Mouse (Mus musculus) liver, embryonic 12.5 days (tissue): ENCODE measurements around the gene Gpkow. TPM values are rescaled to one million over a fixed set of nuclear protein-coding genes. Genes with fewer than 3 reads are reported as not detected.

Experiments used
- ATAC-seq: fragments of 200-750 bp; cut with Nextera tagmentation; 2 replicates; pipeline ENCODE4 v1.8.0; 2017; ENCODE audit warnings: moderate number of reproducible peaks, mild to moderate bottlenecking, moderate library complexity
- H3K27ac ChIP-seq: fragments of 300-500 bp; sonication (generic); 2 replicates; pipeline ENCODE4 v1.5.1; 2016; ENCODE audit warnings: mild to moderate bottlenecking
- H3K27me3 ChIP-seq: fragments of 300-500 bp; sonication (generic); replicated peaks from 2 replicates; pipeline ENCODE4 v1.6.1; 2016; ENCODE audit warnings: mild to moderate bottlenecking, moderate library complexity
- H3K36me3 ChIP-seq: fragments of 300-500 bp; sonication (generic); 2 replicates; pipeline ENCODE4 v1.6.1; 2016; ENCODE audit warnings: mild to moderate bottlenecking, moderate library complexity
- H3K4me1 ChIP-seq: fragments of 300-500 bp; sonication (generic); 2 replicates; pipeline ENCODE4 v1.6.1; 2016
- H3K4me2 ChIP-seq: fragments of 300-500 bp; sonication (generic); 2 replicates; pipeline ENCODE4 v1.6.1; 2016; ENCODE audit warnings: mild to moderate bottlenecking, moderate library complexity
- H3K4me3 ChIP-seq: fragments of 300-500 bp; sonication (generic); 2 replicates; pipeline ENCODE4 v1.5.1; 2016; ENCODE audit warnings: mild to moderate bottlenecking, moderate library complexity
- H3K9ac ChIP-seq: fragments of 300-500 bp; sonication (generic); 2 replicates; pipeline ENCODE4 v1.6.1; 2016; ENCODE audit warnings: mild to moderate bottlenecking, moderate library complexity
- H3K9me3 ChIP-seq: fragments of 300-500 bp; sonication (generic); replicated peaks from 2 replicates; pipeline ENCODE4 v1.6.1; 2016; ENCODE audit warnings: mild to moderate bottlenecking, moderate library complexity
- WGBS: fragments of 180-500 bp; shearing (Covaris S2); methylation state at CpG from one replicate; pipeline ENCODE4 v1.1.7; 2016; ENCODE audit not compliant: insufficient replicate concordance; 5-methylcytosine and 5-hydroxymethylcytosine counted together
- polyA plus RNA-seq: library from polyadenylated mRNA; unstranded; fragments of >200 nt; fragmentation: Nextera tagmentation; extraction: Ambion mirVana; gene quantifications from 2 replicates; pipeline ENCODE4 v1.2.1, GENCODE M21; 2016

Gpkow gene
- polyA plus RNA-seq, 1 experiment from 2014 or later = 18.9 TPM

DNA sequence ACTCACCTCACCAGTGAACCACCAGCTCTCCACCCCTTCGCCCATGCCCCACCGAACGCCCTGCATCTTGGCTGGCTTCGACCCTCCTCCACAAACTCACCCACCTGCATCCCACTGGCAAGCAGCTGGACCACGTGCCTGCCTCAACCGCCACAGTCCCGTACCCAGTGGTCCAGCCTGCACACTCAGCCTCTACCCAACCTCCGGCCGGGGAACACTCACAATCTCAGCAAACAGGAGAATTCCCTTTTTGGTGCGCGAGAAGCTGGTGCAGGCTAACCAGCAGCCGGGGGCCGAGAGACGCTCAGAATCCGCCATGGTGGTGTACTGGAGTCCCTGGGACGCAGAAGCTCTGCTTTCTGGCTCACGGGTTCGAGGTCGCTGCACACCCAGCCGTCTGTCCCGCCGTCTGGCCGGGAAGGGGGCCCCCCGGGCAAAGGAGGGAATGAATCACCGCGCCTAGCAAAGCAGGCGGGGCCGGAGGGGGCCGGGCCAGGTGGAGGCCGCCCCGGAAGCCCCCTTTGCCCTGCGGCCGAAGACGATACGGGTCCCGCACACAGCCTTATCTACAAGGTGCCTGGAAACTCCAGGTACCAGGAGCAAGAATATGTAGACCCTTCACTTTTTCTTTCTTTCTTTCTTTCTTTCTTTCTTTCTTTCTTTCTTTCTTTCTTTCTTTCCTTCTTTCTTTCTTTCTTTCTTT, 25.9 kb upstream of the Gpkow start, which contains the start of gene Plp2:
Plp2 (minus strand) TSS at position 470 of the 703 bp plus-strand sequence.
- Histone ChIP-seq H3K27me3 (no peaks in the 10 kb centered on the region), H3K27ac (0 out of 2 replicates have a peak within 1 kb of the TSS, but pooled peaks have one; percentile 6), H3K4me2 (peak within 1 kb of the TSS; percentile 74), H3K4me1 (peaks cover 28% of the 10 kb centered on the region), H3K36me3 (peaks cover 7% of the 10 kb centered on the region), H3K9me3 (no peaks in the 10 kb centered on the region), H3K9ac (peak within 1 kb of the TSS; percentile 53), H3K4me3 (peak within 1 kb of the TSS; percentile 55)
- WGBS = 10% methylated on average over 33 of the region's 36 CpGs
- peak; percentile 35 for ATAC-seq

DNA sequence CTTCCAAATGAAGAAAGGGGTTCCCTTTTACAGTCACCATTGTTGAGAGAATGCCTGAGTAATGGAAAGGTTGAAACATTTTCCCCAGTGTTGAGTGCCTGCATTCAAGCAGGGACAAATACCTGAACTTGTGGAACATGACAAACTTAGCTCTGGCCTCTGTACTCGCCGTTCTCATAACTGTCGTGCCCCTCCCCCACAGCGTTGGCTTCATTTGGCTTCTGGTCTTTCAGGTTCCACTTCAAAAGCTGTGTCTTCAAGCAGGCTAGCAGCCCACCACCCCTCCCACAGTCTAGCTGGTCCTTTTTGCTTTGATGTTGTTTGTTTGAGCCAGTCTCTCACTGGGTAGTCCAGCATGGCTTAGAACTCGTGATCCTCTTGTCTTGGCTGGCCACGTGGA, 24.2 kb upstream of the Gpkow start:
- Histone ChIP-seq H3K4me3 (no peak overlapping the region), H3K27me3 (no peaks in the 10 kb centered on the region), H3K36me3 (0 out of 2 replicates have a peak, but pooled peaks cover 3% of the 10 kb centered on the region), H3K27ac (no peak overlapping the region), H3K4me2 (no peak overlapping the region), H3K9me3 (no peaks in the 10 kb centered on the region), H3K4me1 (peaks cover 28% of the 10 kb centered on the region), H3K9ac (no peak overlapping the region)
- no peak for ATAC-seq
- WGBS = 30% methylated on average over 6 of the region's 6 CpGs

GRCm38 (mm10) chrX:7673578-7674281, 23.2 kb upstream of the Gpkow start:
- H3K4me1 ChIP-seq = peaks cover 28% of the 10 kb centered on the region
- 25% methylated on average over 12 of the region's 12 CpGs for WGBS
- peak overlapping the region; percentile 50; the same call in 1 of the 2 replicates for H3K9ac ChIP-seq
- no peaks in the 10 kb centered on the region for H3K27me3 ChIP-seq
- 0 out of 2 replicates have a peak, but pooled peaks cover 1% of the 10 kb centered on the region for H3K36me3 ChIP-seq
- peak; percentile 44; the same call in 1 of the 2 replicates for ATAC-seq
- H3K9me3 ChIP-seq = no peaks in the 10 kb centered on the region
- peak overlapping the region; percentile 12; the same call in 1 of the 2 replicates for H3K27ac ChIP-seq
- peak overlapping the region; percentile 67 for H3K4me2 ChIP-seq
- H3K4me3 ChIP-seq = peak overlapping the region; percentile 41

- H3K27ac ChIP-seq = peak overlapping the region; percentile 12; the same call in 1 of the 2 replicates
- peak; percentile 27; the same call in 1 of the 2 replicates for ATAC-seq
- WGBS = 16% methylated on average over 27 of the region's 28 CpGs
- no peaks in the 10 kb centered on the region for H3K36me3 ChIP-seq
- H3K4me3 ChIP-seq = peak overlapping the region; percentile 41
- no peaks in the 10 kb centered on the region for H3K27me3 ChIP-seq
- peak overlapping the region; percentile 67 for H3K4me2 ChIP-seq
- no peaks in the 10 kb centered on the region for H3K9me3 ChIP-seq
- H3K4me1 ChIP-seq = peaks cover 31% of the 10 kb centered on the region
- H3K9ac ChIP-seq = peak overlapping the region; percentile 50
Measured at GRCm38 (mm10) chrX:7674284-7675000, 22.5 kb upstream of the Gpkow start.

DNA sequence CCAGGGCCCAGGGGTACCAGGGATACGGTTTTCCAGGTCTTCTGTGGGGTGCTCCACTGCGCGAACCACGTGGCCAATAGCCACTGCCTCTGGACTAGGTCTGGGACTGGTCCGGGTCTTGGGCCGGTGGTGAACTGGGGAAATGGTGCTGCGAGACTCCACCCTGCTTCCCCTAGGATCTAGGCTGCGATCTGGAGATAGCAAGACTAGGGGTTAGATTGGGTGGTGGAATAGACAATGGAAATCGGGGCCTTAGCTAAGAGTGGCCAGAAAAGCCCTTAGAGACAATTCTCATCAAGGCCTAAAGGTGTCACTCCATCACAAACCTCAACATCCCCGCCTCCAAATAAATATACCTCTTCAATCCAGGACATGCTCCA, 21.9 kb upstream of the Gpkow start:
- Histone ChIP-seq H3K4me2 (peak overlapping the region; percentile 67), H3K4me3 (peak overlapping the region; percentile 41), H3K9ac (peak overlapping the region; percentile 50; the same call in 1 of the 2 replicates), H3K27me3 (no peaks in the 10 kb centered on the region), H3K9me3 (no peaks in the 10 kb centered on the region), H3K4me1 (peaks cover 29% of the 10 kb centered on the region), H3K27ac (no peak overlapping the region), H3K36me3 (no peaks in the 10 kb centered on the region)
- ATAC-seq = no peak
- 15% methylated on average over 10 of the region's 10 CpGs for WGBS

- H3K4me3 ChIP-seq = no peak overlapping the region
- H3K27ac ChIP-seq = no peak overlapping the region
- H3K4me1 ChIP-seq = peaks cover 11% of the 10 kb centered on the region; the same call in 1 of the 2 replicates
- no peak overlapping the region for H3K4me2 ChIP-seq
- no peak for ATAC-seq
- H3K9me3 ChIP-seq = no peaks in the 10 kb centered on the region
- no peak overlapping the region for H3K9ac ChIP-seq
- H3K36me3 ChIP-seq = no peaks in the 10 kb centered on the region
- 32% methylated on average over 3 of the region's 3 CpGs for WGBS
- H3K27me3 ChIP-seq = no peaks in the 10 kb centered on the region; the same call in 1 of the 2 replicates
Measured at GRCm38 (mm10) chrX:7678986-7679385, 17.9 kb upstream of the Gpkow start.

- WGBS = 9% methylated on average over 27 of the region's 27 CpGs
- Histone ChIP-seq H3K9ac (no peak overlapping the region), H3K27me3 (no peaks in the 10 kb centered on the region; the same call in 1 of the 2 replicates), H3K4me1 (0 out of 2 replicates have a peak, but pooled peaks cover 8% of the 10 kb centered on the region), H3K9me3 (no peaks in the 10 kb centered on the region), H3K4me2 (peak overlapping the region; percentile 58), H3K4me3 (peak overlapping the region; percentile 27), H3K36me3 (no peaks in the 10 kb centered on the region), H3K27ac (no peak overlapping the region)
- ATAC-seq = peak; percentile 93
Measured at GRCm38 (mm10) chrX:7679405-7680056, 17.4 kb upstream of the Gpkow start.

DNA sequence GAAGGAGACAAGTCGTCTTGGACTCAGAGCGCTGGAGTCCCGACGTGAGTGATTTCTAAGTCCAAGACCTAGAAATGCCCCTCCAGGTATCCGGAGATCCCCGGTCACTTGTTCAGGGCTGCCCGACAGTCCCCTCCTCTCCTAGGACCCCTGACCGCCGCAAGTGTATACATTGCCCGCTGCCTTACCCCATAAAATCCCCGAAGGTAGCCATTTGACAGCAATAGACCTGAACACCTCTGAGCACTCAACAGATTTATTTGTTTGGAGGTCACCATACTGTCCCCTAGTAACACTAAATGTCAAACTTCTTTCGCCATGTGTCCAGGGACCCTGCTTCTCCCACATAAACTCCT, 16.9 kb upstream of the Gpkow start:
- Histone ChIP-seq H3K27me3 (no peaks in the 10 kb centered on the region; the same call in 1 of the 2 replicates), H3K9me3 (no peaks in the 10 kb centered on the region), H3K36me3 (no peaks in the 10 kb centered on the region), H3K4me3 (peak overlapping the region; percentile 27; the same call in 1 of the 2 replicates), H3K27ac (no peak overlapping the region), H3K4me1 (0 out of 2 replicates have a peak, but pooled peaks cover 4% of the 10 kb centered on the region), H3K4me2 (peak overlapping the region; percentile 58), H3K9ac (no peak overlapping the region)
- ATAC-seq = peak; percentile 30; the same call in 1 of the 2 replicates
- 21% methylated on average over 12 of the region's 12 CpGs for WGBS

DNA sequence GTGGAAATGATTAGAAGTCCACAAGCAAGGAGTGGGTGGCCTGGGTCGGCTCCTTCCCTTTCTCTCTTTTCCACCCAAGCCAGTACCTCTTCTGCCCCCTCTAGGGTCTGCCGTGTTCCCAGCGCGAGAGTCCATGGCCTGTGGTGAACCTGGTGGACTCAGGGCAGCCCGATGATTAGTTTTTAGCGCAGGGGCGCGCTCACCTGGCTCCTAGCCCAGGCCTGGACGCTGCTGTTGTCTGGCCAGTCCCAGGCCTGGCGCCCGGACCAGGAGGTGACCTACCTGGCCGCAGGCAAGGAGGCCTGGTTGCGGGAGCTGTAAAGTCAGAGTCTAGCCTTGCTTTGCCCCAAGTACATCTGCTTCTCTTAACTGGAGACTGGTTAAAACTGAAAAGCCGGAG, 16.1 kb upstream of the Gpkow start, which contains the start of gene Magix:
Magix (minus strand) TSS at position 388 of the 400 bp plus-strand sequence.
- H3K4me1 ChIP-seq = 0 out of 2 replicates have a peak, but pooled peaks cover 4% of the 10 kb centered on the region
- H3K9me3 ChIP-seq = no peaks in the 10 kb centered on the region
- no peak within 1 kb of the TSS for H3K27ac ChIP-seq
- no peak within 1 kb of the TSS for H3K9ac ChIP-seq
- peak within 1 kb of the TSS; percentile 58 for H3K4me2 ChIP-seq
- peak within 1 kb of the TSS; percentile 27; the same call in 1 of the 2 replicates for H3K4me3 ChIP-seq
- no peaks in the 10 kb centered on the region for H3K36me3 ChIP-seq
- 59% methylated on average over 14 of the region's 14 CpGs for WGBS
- no peak for ATAC-seq
- no peaks in the 10 kb centered on the region; the same call in 1 of the 2 replicates for H3K27me3 ChIP-seq

GRCm38 (mm10) chrX:7688321-7688720, 8.6 kb upstream of the Gpkow start:
- Histone ChIP-seq H3K4me3 (no peak overlapping the region), H3K4me1 (no peaks in the 10 kb centered on the region), H3K36me3 (no peaks in the 10 kb centered on the region), H3K9ac (no peak overlapping the region), H3K4me2 (no peak overlapping the region), H3K9me3 (no peaks in the 10 kb centered on the region), H3K27ac (no peak overlapping the region), H3K27me3 (no peaks in the 10 kb centered on the region)
- WGBS = 76% methylated on average over 2 of the region's 2 CpGs
- no peak for ATAC-seq

- Histone ChIP-seq H3K9ac (no peak overlapping the region), H3K36me3 (no peaks in the 10 kb centered on the region), H3K4me2 (no peak overlapping the region), H3K27ac (no peak overlapping the region), H3K4me1 (no peaks in the 10 kb centered on the region), H3K27me3 (no peaks in the 10 kb centered on the region), H3K9me3 (no peaks in the 10 kb centered on the region), H3K4me3 (no peak overlapping the region)
- ATAC-seq = no peak
- 38% methylated on average over 3 of the region's 3 CpGs for WGBS
Measured at GRCm38 (mm10) chrX:7690486-7690885, 6.4 kb upstream of the Gpkow start.
